Mouse (Mus musculus) midbrain, embryonic 12.5 days (tissue): ENCODE results near the gene Stx6. TPM values are rescaled to one million over a fixed set of nuclear protein-coding genes. Genes with fewer than 3 reads are reported as not detected.
"Not testable (repeated sequence)": the region's sequence is repeated elsewhere in the genome, so short reads cannot be mapped to it uniquely, and the experiment has no call there.

Experiments used
- ATAC-seq: fragments of 200-750 bp; cut with Nextera tagmentation; 2 replicates; pipeline ENCODE4 v1.8.0; 2017; ENCODE audit warnings: low read depth, moderate TSS enrichment, moderate library complexity; ENCODE audit not compliant: low FRiP score
- H3K27ac ChIP-seq: fragments of 300-500 bp; sonication (generic); replicated peaks from 2 replicates; pipeline ENCODE4 v1.5.1; 2016; ENCODE audit warnings: mild to moderate bottlenecking
- H3K27me3 ChIP-seq: fragments of 300-500 bp; sonication (generic); 2 replicates; pipeline ENCODE4 v1.6.1; 2016; ENCODE audit warnings: mild to moderate bottlenecking
- H3K36me3 ChIP-seq: fragments of 300-500 bp; sonication (generic); 2 replicates; pipeline ENCODE4 v1.6.1; 2016
- H3K4me1 ChIP-seq: fragments of 300-500 bp; sonication (generic); 2 replicates; pipeline ENCODE4 v1.6.1; 2016
- H3K4me2 ChIP-seq: fragments of 300-500 bp; sonication (generic); replicated peaks from 2 replicates; pipeline ENCODE4 v1.6.1; 2016; ENCODE audit warnings: mild to moderate bottlenecking, moderate library complexity
- H3K4me3 ChIP-seq: fragments of 300-500 bp; sonication (generic); 2 replicates; pipeline ENCODE4 v1.5.1; 2016; ENCODE audit warnings: mild to moderate bottlenecking
- H3K9ac ChIP-seq: fragments of 300-500 bp; sonication (generic); replicated peaks from 2 replicates; pipeline ENCODE4 v1.6.1; 2016; ENCODE audit warnings: mild to moderate bottlenecking, moderate library complexity
- H3K9me3 ChIP-seq: fragments of 300-500 bp; sonication (generic); 2 replicates; pipeline ENCODE4 v1.6.1; 2016; ENCODE audit warnings: mild to moderate bottlenecking
- WGBS: fragments of 180-500 bp; shearing (Covaris S2); methylation state at CpG from one replicate; pipeline ENCODE4 v1.1.7; 2016; 5-methylcytosine and 5-hydroxymethylcytosine counted together
- polyA plus RNA-seq: library from polyadenylated mRNA; unstranded; fragments of >200 nt; fragmentation: Nextera tagmentation; extraction: Ambion mirVana; gene quantifications from 2 replicates; pipeline ENCODE4 v1.2.1, GENCODE M21; 2016

The Stx6 gene
- polyA plus RNA-seq, 1 experiment from 2014 or later: 122 TPM

DNA sequence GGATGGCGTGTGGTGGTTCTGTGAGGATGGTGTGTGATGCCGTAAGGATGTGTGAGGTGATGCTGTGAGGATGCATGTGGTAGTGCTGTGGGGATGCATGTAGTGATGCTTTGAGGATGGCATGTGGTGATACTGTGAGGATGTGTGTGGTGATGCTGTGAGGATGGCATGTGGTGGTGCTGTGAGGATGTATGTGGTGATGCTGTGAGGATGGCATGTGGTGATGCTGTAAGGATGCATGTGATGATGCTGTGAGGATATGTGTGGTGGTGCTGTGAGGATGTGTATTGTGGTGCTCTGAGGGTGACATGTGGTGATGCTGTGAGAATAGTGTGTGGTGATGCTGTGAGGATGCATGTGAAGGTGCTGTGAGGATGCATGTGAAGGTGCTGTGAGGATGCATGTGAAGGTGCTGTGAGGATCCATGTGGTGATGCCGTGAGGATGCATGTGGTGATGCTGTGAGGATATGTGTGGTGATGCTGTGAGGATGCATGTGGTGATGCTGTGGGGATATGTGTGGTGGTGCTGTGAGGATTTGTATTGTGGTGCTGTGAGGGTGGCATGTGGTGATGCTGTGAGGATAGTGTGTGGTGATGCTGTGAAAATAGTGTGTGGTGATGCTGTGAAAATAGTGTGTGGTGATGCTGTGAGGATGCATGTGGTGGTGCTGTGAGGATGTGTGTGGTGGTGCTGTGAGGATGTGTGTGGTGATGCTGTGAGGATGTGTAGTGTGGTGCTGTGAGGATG, 14.6 kb downstream of the Stx6 start:
- H3K27ac ChIP-seq: no peak overlapping the region
- WGBS: 92% methylated on average over 3 of the region's 3 CpGs
- H3K9ac ChIP-seq: no peak overlapping the region
- ATAC-seq: no peak
- peaks cover 33% of the 10 kb centered on the region for H3K36me3 ChIP-seq
- no peaks in the 10 kb centered on the region for H3K9me3 ChIP-seq
- H3K4me1 ChIP-seq: no peaks in the 10 kb centered on the region
- no peak overlapping the region for H3K4me3 ChIP-seq
- no peak overlapping the region for H3K4me2 ChIP-seq
- H3K27me3 ChIP-seq: no peaks in the 10 kb centered on the region

DNA sequence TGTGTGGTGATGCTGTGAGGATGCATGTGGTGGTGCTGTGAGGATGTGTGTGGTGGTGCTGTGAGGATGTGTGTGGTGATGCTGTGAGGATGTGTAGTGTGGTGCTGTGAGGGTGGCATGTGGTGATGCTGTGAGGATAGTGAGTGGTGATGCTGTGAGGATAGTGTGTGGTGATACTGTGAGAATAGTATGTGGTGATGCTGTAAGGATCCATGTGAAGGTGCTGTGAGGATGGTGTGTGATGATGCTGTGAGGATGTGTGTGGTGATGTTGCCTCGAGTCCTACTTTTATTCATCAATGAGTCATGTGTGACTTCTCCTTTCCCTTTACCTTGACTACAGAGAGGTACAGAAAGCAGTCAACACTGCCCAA, 15.1 kb downstream of the Stx6 start:
- peaks cover 36% of the 10 kb centered on the region for H3K36me3 ChIP-seq
- H3K9ac ChIP-seq, H3K27me3 ChIP-seq, ATAC-seq, H3K9me3 ChIP-seq, H3K4me3 ChIP-seq, H3K4me1 ChIP-seq, H3K4me2 ChIP-seq, H3K27ac ChIP-seq: not testable (repeated sequence)
- WGBS: 87% methylated on average over 1 of the region's 1 CpGs

DNA sequence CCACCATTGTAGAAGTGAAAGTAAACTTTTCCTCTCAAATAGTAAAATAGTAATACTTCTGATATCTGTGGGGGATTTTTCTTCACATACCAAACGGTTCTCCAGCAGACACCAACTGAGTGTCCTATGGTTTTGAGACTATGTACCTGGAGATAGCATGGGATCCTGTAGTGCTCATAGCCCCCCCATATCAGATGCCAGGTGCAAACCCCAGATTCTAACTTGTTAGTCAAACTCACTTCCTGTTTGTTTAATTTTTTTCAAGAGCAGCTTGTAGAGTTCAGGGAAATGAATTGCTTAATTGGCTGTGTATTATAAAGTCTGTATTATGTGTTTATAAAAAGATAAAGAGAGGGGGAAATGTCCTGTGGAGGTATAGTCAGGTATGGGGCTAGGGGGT, 15.9 kb downstream of the Stx6 start:
- Histone ChIP-seq H3K4me3 (no peak overlapping the region), H3K36me3 (peaks cover 44% of the 10 kb centered on the region), H3K4me2 (no peak overlapping the region), H3K27ac (no peak overlapping the region), H3K9ac (no peak overlapping the region), H3K27me3 (no peaks in the 10 kb centered on the region), H3K4me1 (no peaks in the 10 kb centered on the region), H3K9me3 (no peaks in the 10 kb centered on the region)
- no peak for ATAC-seq
- WGBS: 88% methylated on average over 1 of the region's 1 CpGs

DNA sequence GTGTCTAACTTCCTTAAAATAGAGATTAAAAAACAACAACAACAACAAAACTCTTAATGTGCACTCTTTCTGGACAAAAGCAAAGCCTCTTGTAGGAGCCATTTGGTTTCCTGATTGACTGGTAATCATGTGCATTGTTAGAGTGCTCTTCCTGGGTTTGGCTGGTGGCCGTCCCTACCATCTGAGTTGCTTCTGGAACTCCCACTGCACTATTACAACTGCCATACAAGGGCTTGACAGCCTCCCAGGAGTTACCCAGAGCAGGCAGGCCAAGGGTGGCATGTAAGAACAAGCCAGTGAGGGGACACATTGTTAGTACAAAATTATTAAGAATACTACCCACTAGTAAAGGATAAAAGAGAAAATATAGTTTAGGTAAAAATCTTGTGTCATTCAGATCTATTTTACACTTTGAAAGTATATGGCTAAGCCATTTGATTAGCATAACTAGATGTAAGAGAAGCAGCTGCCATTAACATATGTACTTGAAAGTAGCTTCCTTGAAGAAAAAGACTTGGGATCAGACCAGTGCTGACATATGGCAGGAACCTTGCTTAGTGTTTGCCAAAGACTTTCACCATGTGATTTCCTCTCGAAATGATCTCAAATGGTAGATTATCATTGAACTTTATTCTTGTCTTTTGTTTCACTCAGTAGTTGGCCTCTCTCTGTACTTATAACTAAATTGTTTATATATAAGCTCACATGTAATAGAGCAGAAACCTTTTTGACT, 19.8 kb downstream of the Stx6 start:
- Histone ChIP-seq H3K9ac (no peak overlapping the region), H3K27ac (no peak overlapping the region), H3K9me3 (no peaks in the 10 kb centered on the region), H3K4me1 (no peaks in the 10 kb centered on the region), H3K36me3 (peaks cover 63% of the 10 kb centered on the region), H3K4me2 (no peak overlapping the region), H3K27me3 (no peaks in the 10 kb centered on the region), H3K4me3 (no peak overlapping the region)
- no peak for ATAC-seq
- 89% methylated on average over 2 of the region's 2 CpGs for WGBS

DNA sequence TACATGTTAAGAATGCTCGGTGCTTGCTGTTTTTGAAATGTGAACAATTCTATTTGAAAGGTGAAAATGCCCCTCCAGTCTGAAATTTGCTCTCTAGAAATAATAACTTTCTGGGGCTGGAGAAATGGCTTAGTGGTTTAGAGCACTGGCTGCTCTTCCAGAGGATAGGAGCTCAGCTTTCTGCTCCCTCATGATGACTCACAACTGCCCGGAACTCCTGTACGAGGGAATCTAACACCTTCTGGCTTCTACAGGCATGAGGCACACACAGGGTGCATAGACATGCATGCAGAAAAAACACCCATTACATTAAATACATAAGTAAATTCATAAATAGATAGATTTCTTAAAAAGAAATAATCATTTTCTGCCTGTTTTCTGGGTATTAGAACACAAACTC, 25.7 kb downstream of the Stx6 start:
- WGBS: 97% methylated on average over 3 of the region's 3 CpGs
- H3K9ac ChIP-seq: no peak overlapping the region
- ATAC-seq: no peak
- H3K27ac ChIP-seq: no peak overlapping the region
- H3K4me3 ChIP-seq: no peak overlapping the region
- no peak overlapping the region for H3K4me2 ChIP-seq
- H3K27me3 ChIP-seq: no peaks in the 10 kb centered on the region
- no peaks in the 10 kb centered on the region for H3K4me1 ChIP-seq
- H3K36me3 ChIP-seq: peaks cover 40% of the 10 kb centered on the region
- no peaks in the 10 kb centered on the region for H3K9me3 ChIP-seq

DNA sequence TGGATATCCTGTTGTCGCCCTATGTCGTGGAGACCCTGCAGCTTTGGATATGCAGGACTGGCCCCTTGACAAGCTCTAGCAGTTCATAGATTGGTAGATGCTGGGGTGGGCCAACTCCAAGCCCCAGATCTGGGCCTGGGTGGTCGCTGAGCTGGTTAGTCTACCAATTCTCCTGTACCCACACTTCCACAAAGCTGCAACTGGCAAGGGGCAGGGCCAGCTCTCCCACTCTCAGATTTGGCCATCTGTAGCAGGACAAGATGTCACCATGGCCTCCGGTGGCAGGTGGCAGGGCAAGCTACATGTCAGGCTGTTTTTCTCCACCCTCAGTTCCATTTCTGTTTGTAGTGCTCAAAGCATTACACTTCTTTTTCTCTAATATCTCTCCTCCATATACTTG, 30.1 kb downstream of the Stx6 start:
- Histone ChIP-seq H3K4me1 (no peaks in the 10 kb centered on the region), H3K27me3 (no peaks in the 10 kb centered on the region), H3K27ac (no peak overlapping the region), H3K4me2 (no peak overlapping the region), H3K36me3 (peaks cover 59% of the 10 kb centered on the region), H3K9me3 (no peaks in the 10 kb centered on the region), H3K9ac (no peak overlapping the region), H3K4me3 (no peak overlapping the region)
- no peak for ATAC-seq
- 94% methylated on average over 4 of the region's 4 CpGs for WGBS

DNA sequence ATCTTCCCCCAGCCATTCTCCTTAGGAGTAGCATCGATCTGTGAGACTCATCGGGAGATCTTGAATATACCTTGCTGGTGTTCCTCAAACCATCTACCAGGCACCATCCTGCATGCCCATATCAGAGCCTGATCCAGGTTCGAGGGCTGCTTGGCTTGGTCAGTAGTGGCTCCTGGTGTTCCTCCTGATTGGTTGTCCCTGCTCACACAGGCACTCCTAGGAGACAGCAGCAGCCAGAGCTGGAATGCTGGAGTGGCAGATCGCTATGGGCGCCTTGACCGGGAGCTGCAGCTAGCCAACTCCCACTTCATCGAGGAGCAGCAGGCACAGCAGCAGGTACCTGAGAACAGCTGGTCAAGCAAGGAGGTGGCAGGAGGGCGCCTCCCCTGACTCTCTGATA, 32.7 kb downstream of the Stx6 start:
- Histone ChIP-seq H3K4me2 (no peak overlapping the region), H3K27ac (no peak overlapping the region), H3K36me3 (peaks cover 71% of the 10 kb centered on the region), H3K27me3 (no peaks in the 10 kb centered on the region), H3K9ac (no peak overlapping the region), H3K9me3 (no peaks in the 10 kb centered on the region), H3K4me3 (no peak overlapping the region), H3K4me1 (no peaks in the 10 kb centered on the region)
- no peak for ATAC-seq
- WGBS: 86% methylated on average over 8 of the region's 8 CpGs

DNA sequence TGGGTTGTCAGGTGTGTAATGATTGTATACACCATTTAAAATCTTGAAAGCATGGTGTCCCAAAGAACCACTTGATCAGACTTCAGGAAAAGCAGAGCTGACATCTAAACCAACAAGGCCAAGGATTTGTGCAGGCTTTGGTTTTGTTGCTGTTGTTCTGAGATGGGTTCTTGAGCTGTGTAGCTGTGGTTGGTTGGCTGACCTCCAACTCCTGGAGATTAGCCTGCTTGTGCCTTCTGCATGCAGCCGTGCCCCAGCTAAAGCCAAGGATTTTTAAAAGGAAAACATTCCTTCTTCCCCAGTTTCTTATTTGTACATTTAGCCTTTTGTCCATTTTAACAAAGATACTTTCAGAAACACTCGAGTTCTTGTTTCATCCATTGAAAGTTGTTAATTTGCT, 33.2 kb downstream of the Stx6 start:
- 78% methylated on average over 2 of the region's 2 CpGs for WGBS
- H3K9me3 ChIP-seq: no peaks in the 10 kb centered on the region
- H3K4me1 ChIP-seq: no peaks in the 10 kb centered on the region
- H3K4me2 ChIP-seq: no peak overlapping the region
- H3K27me3 ChIP-seq: no peaks in the 10 kb centered on the region
- no peak for ATAC-seq
- H3K27ac ChIP-seq: no peak overlapping the region
- no peak overlapping the region for H3K9ac ChIP-seq
- no peak overlapping the region for H3K4me3 ChIP-seq
- peaks cover 71% of the 10 kb centered on the region for H3K36me3 ChIP-seq

DNA sequence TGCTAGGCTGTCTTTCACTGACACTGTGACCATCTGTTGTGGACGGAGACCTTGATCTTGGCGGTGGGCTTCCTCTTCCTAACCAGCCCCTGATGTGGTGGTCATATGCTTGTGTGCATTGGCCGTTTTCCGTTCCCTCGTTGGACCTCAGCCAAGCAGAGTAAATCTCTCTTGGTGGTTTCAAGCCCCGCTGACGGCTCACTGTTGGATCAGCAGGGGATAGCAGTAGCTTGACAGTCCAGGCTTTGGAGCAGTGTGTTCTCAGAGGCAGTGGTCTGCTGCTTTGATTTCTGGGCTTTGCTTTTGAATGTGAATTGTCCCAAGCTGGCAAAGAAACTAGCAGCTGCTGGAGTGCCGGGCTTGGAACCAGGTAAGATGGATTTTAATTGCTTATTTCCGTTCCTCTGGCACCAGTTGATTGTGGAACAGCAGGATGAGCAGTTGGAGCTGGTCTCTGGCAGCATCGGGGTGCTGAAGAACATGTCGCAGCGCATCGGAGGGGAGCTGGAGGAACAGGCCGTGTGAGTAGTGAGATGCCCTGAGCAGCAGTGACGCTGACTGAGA, 34.4 kb downstream of the Stx6 start:
- H3K27me3 ChIP-seq: no peaks in the 10 kb centered on the region
- H3K4me2 ChIP-seq: no peak overlapping the region
- H3K4me1 ChIP-seq: no peaks in the 10 kb centered on the region
- H3K36me3 ChIP-seq: peaks cover 83% of the 10 kb centered on the region
- H3K9me3 ChIP-seq: no peaks in the 10 kb centered on the region
- ATAC-seq: no peak
- WGBS: 83% methylated on average over 15 of the region's 15 CpGs
- no peak overlapping the region for H3K4me3 ChIP-seq
- no peak overlapping the region for H3K27ac ChIP-seq
- no peak overlapping the region for H3K9ac ChIP-seq

DNA sequence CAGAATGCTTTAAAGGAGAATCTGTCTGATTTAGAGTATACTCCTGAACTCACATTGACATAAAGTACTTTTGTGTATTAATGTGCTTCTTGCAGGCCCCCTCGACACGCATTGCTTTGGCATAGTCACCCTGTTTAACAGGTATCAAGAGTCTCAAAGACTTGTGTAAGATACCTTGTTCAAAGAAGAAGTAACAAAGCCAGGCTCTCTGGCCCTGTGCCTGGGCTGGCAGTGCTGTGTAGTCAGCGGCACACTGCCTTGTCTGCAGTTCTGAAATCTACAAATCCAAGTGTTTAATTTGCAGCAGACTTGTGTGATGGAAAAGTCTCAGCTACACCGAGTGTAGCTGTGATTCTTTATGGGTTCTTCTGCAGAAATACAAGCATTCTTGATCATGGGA, 38.2 kb downstream of the Stx6 start:
- Histone ChIP-seq H3K4me2 (no peak overlapping the region), H3K9ac (no peak overlapping the region), H3K4me3 (no peak overlapping the region), H3K27ac (no peak overlapping the region), H3K9me3 (no peaks in the 10 kb centered on the region), H3K27me3 (no peaks in the 10 kb centered on the region), H3K36me3 (peaks cover 80% of the 10 kb centered on the region), H3K4me1 (peaks cover 6% of the 10 kb centered on the region)
- ATAC-seq: no peak
- WGBS: 95% methylated on average over 4 of the region's 4 CpGs

DNA sequence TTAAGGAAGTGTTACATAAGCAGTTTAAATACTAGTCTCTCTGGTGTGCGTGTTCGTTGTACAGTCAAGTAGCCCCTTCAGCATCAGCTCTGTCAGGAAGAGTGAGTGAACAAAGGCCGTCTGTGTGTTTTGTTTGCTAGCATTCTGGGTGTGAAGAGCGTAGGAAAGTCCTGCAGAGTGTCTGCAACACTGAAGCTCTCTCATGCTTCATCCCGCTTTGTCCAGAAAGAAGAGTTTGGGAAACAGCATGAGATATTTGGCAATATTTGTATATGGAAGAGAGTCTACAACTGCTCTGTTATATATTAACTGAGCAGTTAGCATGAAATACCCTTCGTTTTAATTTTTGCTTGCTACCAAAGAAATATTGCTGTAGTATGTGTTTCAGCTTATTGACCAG, 41.0 kb downstream of the Stx6 start:
- no peak overlapping the region for H3K4me3 ChIP-seq
- H3K36me3 ChIP-seq: peaks cover 71% of the 10 kb centered on the region

DNA sequence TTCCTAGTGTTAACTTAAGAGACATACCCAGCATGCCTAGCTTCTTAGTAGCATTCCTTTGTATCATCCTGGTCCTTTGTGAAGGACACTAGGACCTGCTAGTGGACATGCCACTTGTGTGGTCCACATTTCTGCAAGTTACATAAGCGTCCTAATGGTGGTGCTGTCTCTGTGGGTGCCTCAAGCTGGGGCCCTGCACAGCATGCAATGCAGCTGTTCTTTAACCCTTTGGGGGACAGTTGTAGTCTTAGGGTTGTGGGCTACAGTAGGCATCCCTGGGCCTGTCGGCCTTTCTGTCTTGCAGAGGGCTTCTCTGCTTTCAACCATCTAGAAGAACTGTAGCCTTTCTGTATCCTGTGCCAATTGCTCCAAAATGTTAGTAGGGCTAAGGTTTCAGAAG, 42.5 kb downstream of the Stx6 start:
- Histone ChIP-seq H3K27me3 (no peaks in the 10 kb centered on the region), H3K9me3 (no peaks in the 10 kb centered on the region), H3K36me3 (peaks cover 62% of the 10 kb centered on the region), H3K4me3 (no peak overlapping the region), H3K9ac (no peak overlapping the region), H3K4me2 (no peak overlapping the region), H3K27ac (peak overlapping the region; percentile 2; the same call in 1 of the 2 replicates), H3K4me1 (peaks cover 45% of the 10 kb centered on the region)
- 58% methylated on average over 2 of the region's 2 CpGs for whole genome bisulfite sequencing
- no peak for ATAC-seq

More for the DNA sequence above, 41.0 kb downstream of the Stx6 start:
- WGBS: 87% methylated on average over 6 of the region's 6 CpGs
- H3K4me1 ChIP-seq: peaks cover 32% of the 10 kb centered on the region
- no peak overlapping the region for H3K9ac ChIP-seq
- no peak overlapping the region for H3K27ac ChIP-seq
- no peak for ATAC-seq
- H3K27me3 ChIP-seq: no peaks in the 10 kb centered on the region
- H3K4me2 ChIP-seq: no peak overlapping the region
- H3K9me3 ChIP-seq: no peaks in the 10 kb centered on the region
